Mouse (Mus musculus) embryo, embryonic 11.5 days (tissue): Measurements from ENCODE around the gene Fbxo21.
A peak's percentile ranks its signal among the peaks of the same experiment; 100 is the strongest.

ENCODE experiments used
- DNase-seq: peaks from one replicate; pipeline ENCODE4 v3.0.0-alpha.2; 2012; ENCODE audit warnings: low read depth, low spot score

The Fbxo21 gene

DNA sequence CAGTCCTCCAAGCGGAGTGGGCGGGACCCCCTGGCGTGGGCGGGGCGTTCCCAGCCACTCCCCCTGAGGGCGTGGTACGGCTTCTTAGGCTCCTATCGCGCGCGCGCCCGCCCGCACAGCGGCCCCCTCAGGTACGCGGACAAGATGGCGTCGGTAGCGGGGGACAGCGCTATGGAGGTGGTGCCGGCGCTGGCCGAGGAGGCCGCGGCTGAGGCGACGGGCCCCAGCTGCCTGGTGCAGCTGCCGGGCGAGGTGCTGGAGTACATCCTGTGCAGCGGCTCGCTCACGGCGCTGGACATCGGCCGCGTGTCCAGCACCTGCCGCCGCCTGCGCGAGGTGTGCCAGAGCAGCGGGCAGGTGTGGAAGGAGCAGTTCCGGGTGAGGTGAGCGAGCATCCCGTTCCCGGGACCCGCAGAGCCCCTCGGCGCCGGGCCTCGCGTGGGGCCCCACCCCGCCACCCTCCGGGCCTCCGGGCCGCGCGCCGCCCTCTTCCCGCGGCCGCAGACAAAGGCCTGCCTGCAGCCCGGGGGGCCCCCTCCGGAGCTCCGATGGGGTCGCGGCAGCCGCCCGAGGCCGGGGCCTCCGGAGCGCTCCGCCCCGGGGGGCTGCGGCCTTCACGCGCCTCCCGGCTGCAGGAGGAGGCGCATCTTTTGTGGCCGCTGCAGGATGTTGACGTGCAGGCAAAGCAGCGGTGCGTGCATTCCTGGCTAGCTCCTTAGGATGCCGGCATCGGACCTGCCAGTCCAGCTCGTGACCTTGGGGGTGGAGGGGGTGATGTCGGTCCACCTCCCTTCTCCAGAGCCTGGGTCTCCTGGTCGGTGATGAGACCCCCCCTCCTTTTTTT lies at the start of gene Fbxo21:
Fbxo21 (plus strand) TSS at position 74 of the 844 bp plus-strand sequence.
- peak; percentile 94 for DNase-seq

DNA sequence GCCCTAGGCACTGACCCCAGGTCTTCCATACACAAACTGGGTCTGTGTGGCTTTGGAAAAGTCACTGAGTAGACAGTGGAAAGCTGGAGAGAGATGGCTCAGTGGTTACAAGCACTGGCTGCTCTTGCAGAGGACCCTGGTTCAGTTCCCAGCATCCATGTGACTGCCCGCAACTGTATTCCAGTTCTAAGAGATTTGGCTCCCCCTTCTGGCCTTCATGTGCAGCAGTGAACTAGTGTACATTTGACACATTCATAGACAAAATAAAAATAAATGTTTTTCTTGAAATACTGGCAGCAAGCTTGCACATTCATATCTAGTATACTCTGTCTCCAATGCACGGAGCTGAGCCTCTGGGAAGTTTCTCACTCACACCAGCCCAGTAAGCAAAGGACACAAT lies 48.0 kb upstream of the Fbxo21 start:
- DNase-seq = no peak

- no peak for DNase-seq
These were observed 44.3 kb upstream of the Fbxo21 start for GRCm38 (mm10) chr5:117932222-117932621.

GRCm38 (mm10) chr5:117932862-117933261 lies 43.7 kb upstream of the Fbxo21 start:
- DNase-seq = peak; percentile 74

DNA sequence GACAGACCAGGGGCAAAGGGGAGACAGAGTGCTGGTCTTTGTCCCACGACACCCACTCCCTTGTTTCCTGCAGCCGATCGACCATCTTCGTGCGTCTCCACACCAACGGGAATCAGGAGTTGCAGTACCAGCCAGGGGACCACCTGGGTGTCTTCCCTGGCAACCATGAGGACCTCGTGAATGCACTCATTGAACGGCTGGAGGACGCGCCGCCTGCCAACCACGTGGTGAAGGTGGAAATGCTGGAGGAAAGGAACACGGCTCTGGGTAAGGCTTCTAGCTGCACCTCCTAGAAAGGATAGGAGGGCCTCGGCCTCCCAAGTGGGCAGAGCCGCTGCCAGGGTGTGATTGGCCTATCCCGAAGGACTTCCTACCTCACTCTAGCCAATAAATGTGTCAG lies 40.2 kb upstream of the Fbxo21 start:
- no peak for DNase-seq

DNA sequence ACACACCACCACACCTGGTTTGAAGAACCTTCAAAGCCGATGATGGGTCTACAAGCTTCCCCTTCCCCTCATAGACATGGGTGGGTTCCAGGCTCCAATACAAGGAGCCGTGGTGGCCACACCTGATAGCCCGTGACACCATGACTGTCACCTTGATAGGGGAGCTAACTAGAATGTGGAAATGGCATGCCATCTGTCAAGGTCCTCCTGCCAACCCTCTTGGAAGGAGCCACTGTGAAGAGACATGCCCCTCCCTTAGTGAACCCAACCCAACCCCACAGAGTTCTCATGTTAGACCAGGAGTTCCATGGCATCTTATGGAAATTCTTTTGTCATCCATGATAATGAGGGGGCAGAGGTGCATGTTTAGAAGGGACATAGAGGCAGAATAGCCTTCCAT lies 39.3 kb upstream of the Fbxo21 start:
- no peak for DNase-seq

GRCm38 (mm10) chr5:117938182-117938581 lies 38.3 kb upstream of the Fbxo21 start:
- DNase-seq = peak; percentile 51

DNA sequence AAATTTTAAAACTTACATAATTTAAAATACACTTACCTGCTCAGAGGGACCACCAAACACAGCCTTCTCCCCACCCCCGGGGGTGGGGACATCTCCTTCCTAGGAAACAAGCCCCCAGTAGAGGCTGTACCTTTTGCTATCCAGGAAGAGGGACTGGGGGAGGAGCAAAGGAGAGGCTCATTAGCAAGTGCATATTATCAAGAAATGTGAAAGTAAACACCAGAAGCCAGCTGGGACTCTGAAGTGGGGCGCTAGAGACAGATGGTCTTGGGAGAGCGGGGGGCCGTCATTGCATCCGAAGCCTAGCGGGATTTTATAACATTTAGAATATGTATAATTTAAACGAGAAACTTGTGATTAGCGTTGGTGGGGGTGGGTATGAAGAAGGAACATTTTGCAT lies 37.1 kb upstream of the Fbxo21 start:
- no peak for DNase-seq

DNA sequence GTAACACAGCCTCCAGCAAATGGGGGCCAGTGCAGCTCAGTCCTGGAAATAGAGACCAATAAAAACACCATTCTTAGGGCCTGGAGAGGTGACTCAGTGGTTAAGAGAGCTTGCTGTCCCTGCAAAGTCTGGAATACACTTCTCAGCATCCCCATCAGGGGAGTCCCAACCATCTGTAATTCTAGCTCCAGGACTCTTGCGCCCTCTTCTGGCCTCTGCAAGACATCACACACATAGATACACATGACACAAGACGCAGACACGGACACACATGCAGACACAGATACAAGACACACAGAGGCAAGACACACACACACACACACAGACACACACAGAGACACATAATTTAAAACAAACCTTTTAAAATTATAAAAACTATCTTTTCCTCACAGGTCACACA lies 35.0 kb upstream of the Fbxo21 start:
- no peak for DNase-seq

DNA sequence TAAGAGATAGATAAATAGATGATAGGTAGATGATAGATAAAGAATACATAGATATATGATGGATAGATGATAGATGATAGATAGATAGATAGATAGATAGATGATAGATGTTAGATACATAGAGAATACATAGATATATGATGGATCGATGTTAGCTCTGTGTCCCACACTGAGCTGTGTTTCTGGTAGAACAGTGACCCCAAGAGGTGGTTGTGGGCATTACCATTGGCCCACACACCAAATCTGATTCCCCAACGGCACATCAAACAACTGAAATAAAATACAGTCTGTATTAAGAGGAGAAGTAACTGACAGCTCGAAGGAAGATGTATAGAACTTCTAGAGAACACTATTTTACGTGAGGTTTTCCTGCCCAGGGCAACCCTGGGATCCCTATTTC lies 29.9 kb upstream of the Fbxo21 start:
- DNase-seq = peak; percentile 22

GRCm38 (mm10) chr5:117949393-117949792 lies 27.1 kb upstream of the Fbxo21 start:
- no peak for DNase-seq

GRCm38 (mm10) chr5:117953893-117954292 lies 22.6 kb upstream of the Fbxo21 start:
- no peak for DNase-seq

DNA sequence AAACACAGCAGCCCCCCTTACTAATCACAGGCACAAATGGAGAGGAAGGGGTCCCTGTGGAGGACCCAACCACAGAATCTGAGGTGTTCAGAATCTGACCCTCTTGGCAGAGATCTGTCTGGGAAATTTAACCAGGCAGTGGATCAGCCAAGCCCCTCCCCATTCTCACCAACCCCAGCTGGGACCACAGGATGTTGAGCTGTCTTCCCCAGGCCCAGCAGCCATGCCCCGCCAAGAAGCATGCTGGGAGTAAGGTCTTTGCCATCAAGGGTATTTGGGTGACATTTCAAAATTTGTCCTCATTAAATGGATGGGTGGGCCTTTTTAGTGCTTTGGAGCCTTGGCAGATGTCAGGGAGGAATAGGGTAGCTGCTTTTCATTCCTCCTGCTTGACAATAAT lies 22.1 kb upstream of the Fbxo21 start:
- no peak for DNase-seq

DNA sequence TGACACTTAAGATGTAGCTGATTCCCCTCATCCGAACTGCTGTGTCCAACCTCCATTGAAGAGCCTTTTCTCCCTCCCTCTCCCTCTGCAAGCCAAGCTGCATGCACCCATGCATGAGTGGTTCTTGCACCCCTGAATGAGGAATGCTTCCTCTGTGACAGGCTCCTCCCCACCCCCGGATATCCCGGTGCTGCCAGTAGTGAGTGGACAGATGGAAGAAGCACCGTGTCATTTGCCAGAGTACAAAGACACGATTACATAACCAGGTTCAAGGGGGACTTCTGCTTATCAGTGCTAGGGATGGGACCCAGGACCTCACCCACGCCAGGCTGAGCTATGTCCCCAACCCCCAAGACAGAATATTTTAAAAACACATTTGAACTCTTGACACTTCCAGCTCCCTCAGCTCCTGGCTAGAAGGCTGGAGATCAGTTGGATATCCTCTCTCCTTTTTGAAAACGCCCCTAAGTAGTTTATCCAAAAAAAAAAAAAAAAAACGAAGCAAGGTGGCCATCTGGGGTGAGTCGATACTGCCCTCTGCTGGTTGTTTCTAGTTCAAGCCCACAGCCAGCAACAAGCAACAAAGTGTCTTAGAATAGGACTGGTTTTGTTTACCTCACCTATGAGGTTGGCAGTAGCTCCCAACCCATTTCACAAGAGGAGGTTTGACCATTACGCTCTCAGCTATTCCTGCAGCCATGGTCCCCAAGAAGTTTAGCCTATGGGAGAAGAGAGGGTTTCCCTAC lies 20.7 kb upstream of the Fbxo21 start:
- DNase-seq = peak; percentile 35

- DNase-seq = no peak
These were observed 11.8 kb upstream of the Fbxo21 start for GRCm38 (mm10) chr5:117964750-117965149.

DNA sequence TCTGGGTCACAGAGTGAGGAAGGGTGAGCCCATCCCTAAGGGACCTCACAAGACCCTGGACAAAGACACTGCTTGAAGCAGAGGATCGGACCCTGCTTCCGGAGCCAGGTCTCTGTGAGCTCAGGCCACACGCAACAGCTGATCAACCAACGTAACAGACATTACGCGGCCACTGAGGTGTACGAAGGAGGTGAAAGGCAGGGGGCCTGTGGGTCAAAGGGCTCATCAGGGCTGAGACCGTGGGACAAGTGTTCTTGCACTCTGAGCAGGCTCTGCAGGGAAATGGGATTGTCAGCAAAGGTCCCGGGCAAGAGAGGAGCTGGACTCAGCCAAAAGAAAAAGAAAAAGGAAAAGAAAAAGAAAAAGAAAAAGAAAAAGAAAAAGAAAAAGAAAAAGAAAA lies 9.6 kb upstream of the Fbxo21 start:
- no peak for DNase-seq

DNA sequence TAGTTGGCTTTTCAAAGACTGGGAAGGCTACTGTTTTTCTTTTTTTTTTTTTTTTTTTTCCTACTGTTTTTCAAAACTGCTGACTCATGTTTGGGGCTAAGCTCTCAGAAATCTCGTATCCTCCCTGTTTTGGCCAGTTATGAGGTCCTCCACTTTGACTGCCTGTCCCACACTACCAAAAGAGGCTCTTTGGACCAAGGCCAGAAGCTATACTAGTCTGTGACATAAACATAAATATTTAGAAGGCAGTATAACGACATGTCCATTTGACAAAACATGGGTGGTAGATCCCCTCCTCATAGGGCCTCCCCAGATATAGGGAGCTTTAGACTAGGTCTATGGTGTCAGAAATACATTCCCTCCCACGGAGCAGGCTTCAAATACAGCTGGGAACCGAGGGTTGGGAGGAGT lies 8.9 kb upstream of the Fbxo21 start:
- no peak for DNase-seq

GRCm38 (mm10) chr5:117969681-117970427 lies 6.7 kb upstream of the Fbxo21 start:
- DNase-seq = no peak

GRCm38 (mm10) chr5:117976263-117976656 lies 270 bp upstream of the Fbxo21 start:
- DNase-seq = no peak

- no peak for DNase-seq
These were observed 1.1 kb downstream of the Fbxo21 start for GRCm38 (mm10) chr5:117977501-117978158.

DNA sequence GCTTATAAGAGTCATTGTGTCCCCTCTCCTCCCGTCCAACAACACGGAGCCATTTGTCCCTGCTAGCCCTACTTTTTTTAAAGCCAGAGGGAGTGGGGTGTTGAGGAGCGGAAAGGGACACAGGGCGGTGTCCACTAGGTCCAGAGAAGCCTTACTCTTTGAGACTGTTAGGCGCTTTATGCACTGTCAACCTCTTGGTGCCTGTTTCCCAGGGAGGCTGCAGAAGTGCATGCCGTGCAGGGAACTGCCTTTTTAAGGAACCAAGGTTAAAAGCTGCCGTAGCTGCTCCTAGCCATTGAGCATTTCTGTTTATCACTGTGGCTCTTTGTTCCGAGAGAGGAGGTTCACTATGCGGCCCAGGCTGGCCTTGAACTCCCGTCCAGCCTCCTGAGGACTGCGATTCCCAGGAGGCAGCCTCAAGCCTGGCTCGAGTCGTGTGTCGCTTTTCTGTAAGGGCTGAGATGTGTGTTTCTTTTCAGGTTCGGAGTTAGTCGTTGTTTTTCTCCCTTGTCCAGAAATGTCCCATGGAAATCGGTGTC lies 1.7 kb downstream of the Fbxo21 start:
- no peak for DNase-seq
